Mouse (Mus musculus): ENCODE data around the gene Sucla2.
"Not testable (repeated sequence)": the region's sequence is repeated elsewhere in the genome, so short reads cannot be mapped to it uniquely, and the experiment has no call there.

Gene Sucla2

GRCm38 (mm10) chr14:73509765-73510423 lies 15.2 kb upstream of the Sucla2 start, which contains the start of gene Med4:
Med4 (plus strand) TSS chr14:73510025.
- peak; percentile 95 for DNase-seq (ENCODE audit: low spot score)

- no peak for DNase-seq (ENCODE audit: low spot score)
Observed at GRCm38 (mm10) chr14:73524136-73524535, 983 bp upstream of the Sucla2 start.

- not testable (repeated sequence) for DNase-seq (ENCODE audit: low spot score)
Observed at GRCm38 (mm10) chr14:73528661-73529060, 3.5 kb downstream of the Sucla2 start.

GRCm38 (mm10) chr14:73533755-73534465 lies 8.8 kb downstream of the Sucla2 start:
- DNase-seq (ENCODE audit: low spot score): no peak

GRCm38 (mm10) chr14:73535641-73536040 lies 10.5 kb downstream of the Sucla2 start:
- no peak for DNase-seq (ENCODE audit: low spot score)

- no peak for DNase-seq (ENCODE audit: low spot score)
Observed at GRCm38 (mm10) chr14:73543781-73544180, 18.7 kb downstream of the Sucla2 start.

GRCm38 (mm10) chr14:73547034-73547433 lies 21.9 kb downstream of the Sucla2 start:
- no peak for DNase-seq (ENCODE audit: low spot score)

- no peak for DNase-seq (ENCODE audit: low spot score)
Observed at GRCm38 (mm10) chr14:73548051-73548450, 22.9 kb downstream of the Sucla2 start, which contains the start of gene Nudt15. Nudt15 (minus strand) TSS chr14:73548242.

- no peak for DNase-seq (ENCODE audit: low spot score)
Observed at GRCm38 (mm10) chr14:73550291-73550690, 25.2 kb downstream of the Sucla2 start.

- DNase-seq (ENCODE audit: low spot score): peak; percentile 74
Observed at GRCm38 (mm10) chr14:73550732-73551131, 25.6 kb downstream of the Sucla2 start.

GRCm38 (mm10) chr14:73551164-73551563 lies 26.0 kb downstream of the Sucla2 start:
- DNase-seq (ENCODE audit: low spot score): no peak

- peak; percentile 95 for DNase-seq (ENCODE audit: low spot score)
Observed at GRCm38 (mm10) chr14:73552341-73553121, 27.4 kb downstream of the Sucla2 start.

GRCm38 (mm10) chr14:73553122-73553696 lies 28.1 kb downstream of the Sucla2 start:
- no peak for DNase-seq (ENCODE audit: low spot score)

- not testable (repeated sequence) for DNase-seq (ENCODE audit: low spot score)
Observed at GRCm38 (mm10) chr14:73569831-73570230, 44.7 kb downstream of the Sucla2 start.

- DNase-seq (ENCODE audit: low spot score): no peak
Observed at GRCm38 (mm10) chr14:73571143-73571542, 46.0 kb downstream of the Sucla2 start.

- no peak for DNase-seq (ENCODE audit: low spot score)
Observed at GRCm38 (mm10) chr14:73574053-73574452, 48.9 kb downstream of the Sucla2 start.

GRCm38 (mm10) chr14:73576336-73576735 lies 51.2 kb downstream of the Sucla2 start:
- no peak for DNase-seq (ENCODE audit: low spot score)

- no peak for DNase-seq (ENCODE audit: low spot score)
Observed at GRCm38 (mm10) chr14:73588080-73588479, 63.0 kb downstream of the Sucla2 start.

GRCm38 (mm10) chr14:73592166-73592565 lies 67.0 kb downstream of the Sucla2 start:
- DNase-seq (ENCODE audit: low spot score): no peak

GRCm38 (mm10) chr14:73599720-73600119 lies 74.6 kb downstream of the Sucla2 start:
- no peak for DNase-seq (ENCODE audit: low spot score)

- no peak for DNase-seq (ENCODE audit: low spot score)
Observed at GRCm38 (mm10) chr14:73607732-73608131, 82.6 kb downstream of the Sucla2 start.
